Mouse (Mus musculus): Measurements from ENCODE around the gene Pacrg. TPM values are rescaled to one million over a fixed set of nuclear protein-coding genes. Genes with fewer than 3 reads are reported as not detected.

Gene Pacrg
- total and polyA plus RNA-seq, 3 experiments: not detected

GRCm38 (mm10) chr17:10776503-10776902 is 63.6 kb downstream of the Pacrg start:
- dilution Hi-C loops (cut with MboI; ENCODE audit: extremely low pct_ligation_motif_present, extremely low pct_unique_long_range_greater_than_20kb, low sequenced_read_pairs): no loop called here
- no peaks in the 10 kb centered on the region for H3K4me1 ChIP-seq (ENCODE audit: control insufficient read depth in 1 of 2, insufficient read depth in 2 of 2)
- no peaks in the 10 kb centered on the region for H3K36me3 ChIP-seq (replicated peaks in 1 of 2; ENCODE audit: control insufficient read depth in 1 of 2, insufficient read depth in 1 of 2, low read length in 1 of 2)
- in situ Hi-C loops (cut with MboI; ENCODE audit: low pct_ligation_motif_present, low pct_unique_long_range_greater_than_20kb, low sequenced_read_pairs): no loop called here
- no peak for TF ChIP-seq MXI1 (IDR thresholded peaks at IDR 0.05; ENCODE audit: low read depth, low read length)
- TF ChIP-seq JUND (conservative IDR thresholded peaks at IDR 0.05; ENCODE audit: low read depth, low read length): no peak
- TF ChIP-seq MYC (IDR thresholded peaks at IDR 0.05; ENCODE audit: low read depth, low read length): no peak
- TF ChIP-seq CTCF (conservative IDR thresholded peaks at IDR 0.05 in 1 of 2, IDR thresholded peaks at IDR 0.05 in 1 of 2; ENCODE audit: low read depth in 2 of 2, low read length in 2 of 2): no peak
- no peak for TF ChIP-seq TCF12 (IDR thresholded peaks at IDR 0.05; ENCODE audit: low read depth, low read length)
- no peak for TF ChIP-seq SMC3 (IDR thresholded peaks at IDR 0.05; ENCODE audit: low read depth, low read length)
- TF ChIP-seq CHD2 (IDR thresholded peaks at IDR 0.05; ENCODE audit: low read length): no peak
- no peak overlapping the region for H3K27ac ChIP-seq (ENCODE audit: insufficient read depth, low read depth)
- H3K9ac ChIP-seq (ENCODE audit: insufficient read depth, low read depth): no peak overlapping the region
- H3K4me3 ChIP-seq (replicated peaks in 1 of 3; ENCODE audit: low read depth in 2 of 3, low read length in 2 of 3, poor library complexity in 1 of 3): no peak overlapping the region
- H3K9me3 ChIP-seq (replicated peaks; ENCODE audit: low read length): no peaks in the 10 kb centered on the region
- no peaks in the 10 kb centered on the region for H3K27me3 ChIP-seq (replicated peaks)
- DNase-seq (ENCODE audit: extremely low read depth): no peak
- no peaks in the 10 kb centered on the region for H3K79me2 ChIP-seq (replicated peaks; ENCODE audit: control insufficient read depth, extremely low read depth, insufficient read depth, poor library complexity, severe bottlenecking)
- H3K4me2 ChIP-seq (ENCODE audit: insufficient read depth, low read depth, poor library complexity, severe bottlenecking): no peak overlapping the region

GRCm38 (mm10) chr17:10774468-10774867 is 65.6 kb downstream of the Pacrg start:
- H3K4me3 ChIP-seq (replicated peaks in 1 of 3; ENCODE audit: low read depth in 2 of 3, low read length in 2 of 3, poor library complexity in 1 of 3): no peak overlapping the region
- no peaks in the 10 kb centered on the region for H3K36me3 ChIP-seq (replicated peaks in 1 of 2; ENCODE audit: control insufficient read depth in 1 of 2, insufficient read depth in 1 of 2, low read length in 1 of 2)
- TF ChIP-seq CTCF (conservative IDR thresholded peaks at IDR 0.05 in 1 of 2, IDR thresholded peaks at IDR 0.05 in 1 of 2; ENCODE audit: low read depth in 2 of 2, low read length in 2 of 2) (no peak), SMC3 (IDR thresholded peaks at IDR 0.05; ENCODE audit: low read depth, low read length) (no peak), ETS1 (conservative IDR thresholded peaks at IDR 0.05; ENCODE audit: low read depth, low read length) (no peak)
- H3K27me3 ChIP-seq (replicated peaks): no peaks in the 10 kb centered on the region
- no peak overlapping the region for H3K4me2 ChIP-seq (ENCODE audit: insufficient read depth, low read depth, poor library complexity, severe bottlenecking)
- DNase-seq (ENCODE audit: extremely low read depth): no peak
- in situ Hi-C loops (cut with MboI; ENCODE audit: low pct_ligation_motif_present, low pct_unique_long_range_greater_than_20kb, low sequenced_read_pairs): no loop called here
- H3K9ac ChIP-seq (ENCODE audit: insufficient read depth, low read depth): no peak overlapping the region
- dilution Hi-C loops (cut with MboI; ENCODE audit: extremely low pct_ligation_motif_present, extremely low pct_unique_long_range_greater_than_20kb, low sequenced_read_pairs): no loop called here
- H3K79me2 ChIP-seq (replicated peaks; ENCODE audit: control insufficient read depth, extremely low read depth, insufficient read depth, poor library complexity, severe bottlenecking): no peaks in the 10 kb centered on the region
- no peak overlapping the region for H3K27ac ChIP-seq (ENCODE audit: insufficient read depth, low read depth)
- H3K4me1 ChIP-seq (ENCODE audit: control insufficient read depth in 1 of 2, insufficient read depth in 2 of 2): no peaks in the 10 kb centered on the region
- H3K9me3 ChIP-seq (replicated peaks; ENCODE audit: low read length): no peaks in the 10 kb centered on the region

GRCm38 (mm10) chr17:10772207-10772606 is 67.9 kb downstream of the Pacrg start:
- no peaks in the 10 kb centered on the region for H3K36me3 ChIP-seq (replicated peaks in 1 of 2; ENCODE audit: control insufficient read depth in 1 of 2, insufficient read depth in 1 of 2, low read length in 1 of 2)
- no peaks in the 10 kb centered on the region for H3K79me2 ChIP-seq (replicated peaks; ENCODE audit: control insufficient read depth, extremely low read depth, insufficient read depth, poor library complexity, severe bottlenecking)
- no peak for DNase-seq (ENCODE audit: extremely low read depth)
- no peak overlapping the region for H3K4me2 ChIP-seq (ENCODE audit: insufficient read depth, low read depth, poor library complexity, severe bottlenecking)
- no peak overlapping the region for H3K27ac ChIP-seq (ENCODE audit: insufficient read depth, low read depth)
- H3K4me3 ChIP-seq (replicated peaks in 1 of 3; ENCODE audit: low read depth in 2 of 3, low read length in 2 of 3, poor library complexity in 1 of 3): no peak overlapping the region
- dilution Hi-C loops (cut with MboI; ENCODE audit: extremely low pct_ligation_motif_present, extremely low pct_unique_long_range_greater_than_20kb, low sequenced_read_pairs) (no loop called here), in situ Hi-C loops (cut with MboI; ENCODE audit: low pct_ligation_motif_present, low pct_unique_long_range_greater_than_20kb, low sequenced_read_pairs) (no loop called here)
- H3K9ac ChIP-seq (ENCODE audit: insufficient read depth, low read depth): no peak overlapping the region
- TF ChIP-seq MAX (IDR thresholded peaks at IDR 0.05; ENCODE audit: low read length): no peak
- TF ChIP-seq CHD2 (IDR thresholded peaks at IDR 0.05; ENCODE audit: low read length): no peak
- TF ChIP-seq USF1 (IDR thresholded peaks at IDR 0.05; ENCODE audit: low read depth, low read length): no peak
- no peak for TF ChIP-seq MEF2A (IDR thresholded peaks at IDR 0.05; ENCODE audit: borderline replicate concordance, low read depth, low read length)
- no peak for TF ChIP-seq MXI1 (IDR thresholded peaks at IDR 0.05; ENCODE audit: low read depth, low read length)
- H3K9me3 ChIP-seq (replicated peaks; ENCODE audit: low read length): no peaks in the 10 kb centered on the region
- no peaks in the 10 kb centered on the region for H3K4me1 ChIP-seq (ENCODE audit: control insufficient read depth in 1 of 2, insufficient read depth in 2 of 2)
- no peaks in the 10 kb centered on the region for H3K27me3 ChIP-seq (replicated peaks)
